Mouse (Mus musculus) testis, postnatal 10 days (tissue): Measurements from ENCODE around the gene Acvr1.

ENCODE experiments used
- DNase-seq: peaks from one replicate; pipeline ENCODE4 v3.0.0; 2021; ENCODE audit warnings: low spot score

The Acvr1 gene

GRCm38 (mm10) chr2:58408926-58409634 is 157.9 kb downstream of the Acvr1 start:
- DNase-seq, result no peak

GRCm38 (mm10) chr2:58403481-58403880 is 163.5 kb downstream of the Acvr1 start:
- DNase-seq, result no peak

GRCm38 (mm10) chr2:58388601-58389000 is 178.4 kb downstream of the Acvr1 start:
- DNase-seq, result no peak

GRCm38 (mm10) chr2:58380020-58380419 is 186.9 kb downstream of the Acvr1 start:
- no peak for DNase-seq

- no peak for DNase-seq
These were observed 187.5 kb downstream of the Acvr1 start for GRCm38 (mm10) chr2:58379475-58379874.

GRCm38 (mm10) chr2:58377417-58378130 is 189.4 kb downstream of the Acvr1 start:
- no peak for DNase-seq

- DNase-seq, result no peak
These were observed 200.8 kb downstream of the Acvr1 start for GRCm38 (mm10) chr2:58366196-58366595.

GRCm38 (mm10) chr2:58361361-58362046 is 205.5 kb downstream of the Acvr1 start:
- DNase-seq, result no peak

- no peak for DNase-seq
These were observed 208.9 kb downstream of the Acvr1 start for GRCm38 (mm10) chr2:58358132-58358460.

GRCm38 (mm10) chr2:58357414-58358131 is 209.4 kb downstream of the Acvr1 start, which contains the start of gene Acvr1c:
TSS of gene Acvr1c (minus strand) at chr2:58357895.
- peak; percentile 65 for DNase-seq

- no peak for DNase-seq
These were observed 209.9 kb downstream of the Acvr1 start for GRCm38 (mm10) chr2:58357068-58357413.

GRCm38 (mm10) chr2:58354389-58354788 is 212.6 kb downstream of the Acvr1 start:
- DNase-seq, result no peak

- no peak for DNase-seq
These were observed 214.1 kb downstream of the Acvr1 start for GRCm38 (mm10) chr2:58352846-58353245.

- no peak for DNase-seq
These were observed 216.3 kb downstream of the Acvr1 start for GRCm38 (mm10) chr2:58350657-58351056.
